Mouse (Mus musculus) lung, postnatal 0 days (tissue): ENCODE measurements at regions not wholly inside any gene's neighbourhood (a gene's known extent, or its start where the extent isn't known, plus 50 kb on each side); places are given as distances from the start of the nearest gene placed in this dataset.

Experiments used
- CTCF ChIP-seq: IDR thresholded peaks from 2 replicates; pipeline ENCODE4 v1.5.1; 2016; ENCODE audit warnings: antibody characterized with exemption, mild to moderate bottlenecking
- EP300 ChIP-seq: IDR thresholded peaks from 2 replicates; pipeline ENCODE4 v1.6.1; 2016; ENCODE audit warnings: antibody characterized with exemption, mild to moderate bottlenecking, control low read depth

DNA sequence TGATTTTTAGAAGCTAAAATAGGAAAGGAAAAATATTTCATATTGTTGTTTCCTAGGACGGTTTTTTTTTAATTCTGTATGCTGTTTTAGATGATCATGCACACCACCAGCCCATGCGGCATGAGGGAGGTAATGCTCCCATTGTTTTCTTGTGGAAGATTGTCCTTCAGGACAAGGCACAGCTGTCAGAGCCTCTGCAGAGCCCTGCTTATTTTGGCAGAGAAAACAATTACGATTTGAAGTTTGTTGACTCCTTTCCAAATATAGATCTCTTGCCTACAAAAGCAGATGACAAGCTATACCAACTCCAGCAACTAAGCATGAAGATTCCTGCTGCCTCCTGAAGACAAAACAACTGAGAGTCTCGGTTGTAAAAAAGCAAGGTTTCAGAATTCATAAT lies 650.9 kb downstream of the Rapgef2 start:
- TF ChIP-seq CTCF (no peak), EP300 (no peak)
